Mouse (Mus musculus) gastrocnemius, postnatal 4 days (tissue): ENCODE measurements around the gene Gngt1. TPM values are rescaled to one million over a fixed set of nuclear protein-coding genes. Genes with fewer than 3 reads are reported as not detected.
A peak's percentile ranks its signal among the peaks of the same experiment; 100 is the strongest.

ENCODE experiments used
- DNase-seq, 2 experiments: peaks; one replicate each; pipeline ENCODE4 v3.0.0; 2021 to 2022; ENCODE audit warnings: low spot score in 2 of 2, mixed read lengths in 2 of 2
- long read RNA-seq, 2 experiments: library from polyadenylated mRNA; stranded (forward); transcript quantifications; one replicate each; pipeline ENCODE4 v2.0.0; 2021
- total RNA-seq, 2 experiments: library from RNA; stranded (reverse); gene quantifications; 2 replicates each; pipeline ENCODE4 v1.2.3; 2021

Gngt1 gene
- not detected for total RNA-seq
- long read RNA-seq, experiment 1: 0 reads
- long read RNA-seq, experiment 2: 0 reads

DNA sequence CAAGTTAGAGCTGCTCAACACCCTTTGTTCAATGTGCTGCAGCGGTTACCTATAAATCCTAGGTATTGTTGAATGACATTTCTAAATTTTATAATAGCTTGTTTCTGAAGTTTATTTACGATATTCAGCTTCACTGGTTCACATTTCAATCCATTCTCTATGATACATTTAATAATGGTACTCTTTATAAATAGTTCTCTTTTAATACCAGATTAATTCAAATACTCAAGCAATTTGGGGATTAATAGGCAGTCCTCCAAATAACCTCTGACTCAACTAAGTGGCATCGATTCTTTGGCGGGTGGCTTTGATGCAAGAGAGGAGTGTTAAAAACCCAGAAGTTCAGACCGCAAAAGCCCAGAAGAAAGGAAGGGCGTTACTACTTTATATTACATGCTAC is at the start of gene Gngt1:
Gene Gngt1 (plus strand): TSS at position 301 of the 400 bp plus-strand sequence.
- DNase-seq: no peak

DNA sequence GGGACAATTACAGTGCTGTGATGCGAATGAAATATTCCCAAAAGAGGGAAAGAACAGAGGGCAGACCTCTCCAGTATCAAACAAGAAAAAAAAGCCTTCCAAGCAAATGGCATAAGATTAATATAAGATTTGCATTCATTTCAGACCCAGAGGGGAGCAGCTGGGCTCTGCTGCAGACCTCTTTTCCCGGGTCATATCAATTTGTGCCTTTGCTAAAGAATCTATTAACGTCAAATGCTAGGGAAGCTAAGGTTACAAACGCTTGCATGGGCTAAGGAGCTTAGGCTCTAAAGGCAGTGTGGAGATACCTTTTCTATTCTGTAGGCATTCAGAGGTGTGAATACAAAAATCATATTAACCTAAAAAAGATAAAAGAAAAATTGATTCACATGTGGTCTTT is 38.6 kb upstream of the Gngt1 start:
- no peak for DNase-seq

DNA sequence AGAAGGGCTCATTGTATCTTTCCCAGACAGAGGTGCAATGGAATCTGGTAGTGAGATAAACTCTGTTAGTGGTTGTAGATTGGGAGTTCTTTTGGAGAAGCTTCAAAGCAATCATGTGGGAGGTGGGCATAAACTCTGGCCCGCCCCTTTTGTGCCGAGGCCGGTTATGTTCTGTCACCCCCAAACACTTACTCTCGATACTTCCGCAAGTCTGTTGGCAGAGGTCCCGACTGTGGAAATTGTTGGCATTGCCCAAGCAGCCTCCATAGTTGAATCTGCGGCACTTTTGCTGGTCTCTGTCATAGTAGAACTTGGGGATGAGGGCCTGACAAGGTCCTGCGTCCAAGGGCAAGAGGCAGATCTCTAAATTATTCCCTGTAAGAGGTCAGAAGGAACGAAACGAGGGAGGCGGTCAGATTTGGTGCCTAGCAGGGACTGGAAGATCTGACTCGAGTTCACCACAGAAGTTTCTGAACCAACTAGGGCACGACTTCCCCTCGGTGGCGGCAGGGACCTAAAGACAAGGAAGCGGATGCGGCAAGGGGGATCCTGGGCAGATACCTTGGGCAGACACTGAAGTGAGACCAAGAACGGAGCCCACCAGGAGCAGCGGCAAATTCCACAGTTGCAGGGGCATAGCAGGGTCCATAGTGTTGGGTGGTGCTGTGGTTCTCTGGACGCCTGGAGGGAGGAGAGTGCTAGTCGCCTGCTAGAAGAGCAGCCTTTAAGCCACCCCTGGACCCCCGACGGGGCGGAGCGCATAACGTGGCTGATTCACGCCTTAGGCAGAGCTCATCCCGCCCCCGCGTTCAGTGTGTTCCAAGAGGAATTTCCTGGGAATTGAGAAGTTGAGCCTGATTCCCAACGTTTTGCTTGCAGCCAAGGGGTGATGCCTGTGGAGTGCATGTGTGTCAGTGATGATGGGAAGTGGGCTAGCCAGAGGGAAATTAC is 25.6 kb upstream of the Gngt1 start:
- peak; percentile 20 to 47 for DNase-seq

DNA sequence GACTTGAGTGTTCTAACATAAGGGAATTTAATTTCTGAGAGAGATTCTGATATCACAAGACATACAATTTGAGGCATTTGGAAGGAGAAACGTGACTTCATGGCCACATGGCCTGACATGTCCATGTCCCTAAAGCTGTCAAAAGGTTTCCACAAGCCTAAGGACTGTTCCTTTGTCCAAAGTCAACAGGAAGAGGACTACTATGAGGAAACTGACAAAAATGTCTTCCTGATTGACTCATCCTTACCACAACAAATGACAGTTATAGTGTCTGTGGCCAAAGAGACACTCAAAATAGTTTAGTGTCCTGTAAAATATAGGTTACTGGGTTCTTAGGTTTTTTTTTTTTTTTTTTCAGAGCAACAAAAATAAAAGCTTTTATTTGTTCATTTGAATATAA is 19.9 kb upstream of the Gngt1 start:
- DNase-seq: no peak

DNA sequence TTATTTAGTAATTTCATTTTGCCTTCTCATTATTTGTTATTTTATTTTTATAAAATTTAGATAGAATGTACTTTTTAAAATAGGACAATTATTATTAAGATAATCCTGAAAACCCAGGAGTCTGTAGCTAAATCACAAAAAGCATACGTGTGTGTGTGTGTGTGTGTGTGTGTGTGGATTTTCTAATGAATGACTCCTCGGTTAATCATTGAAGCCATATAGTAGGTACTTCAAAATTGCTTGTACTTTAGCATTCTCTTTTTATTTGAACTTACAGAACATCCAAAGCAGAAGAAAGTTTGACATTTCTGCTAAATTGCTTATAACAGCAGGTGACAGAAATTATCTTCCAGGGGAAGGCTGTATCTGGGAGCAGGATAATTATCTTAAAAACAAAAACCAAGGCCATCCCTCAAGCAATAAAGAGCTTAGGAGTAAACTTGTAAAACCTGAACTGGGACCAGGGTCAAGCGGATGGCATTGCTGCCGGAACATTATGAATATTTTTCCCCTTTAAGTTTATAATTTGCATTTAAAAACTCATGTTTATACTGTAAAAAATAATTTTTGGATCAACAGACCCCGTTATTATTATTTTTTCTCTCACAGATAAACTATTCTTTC is 10.8 kb upstream of the Gngt1 start:
- no peak for DNase-seq

DNA sequence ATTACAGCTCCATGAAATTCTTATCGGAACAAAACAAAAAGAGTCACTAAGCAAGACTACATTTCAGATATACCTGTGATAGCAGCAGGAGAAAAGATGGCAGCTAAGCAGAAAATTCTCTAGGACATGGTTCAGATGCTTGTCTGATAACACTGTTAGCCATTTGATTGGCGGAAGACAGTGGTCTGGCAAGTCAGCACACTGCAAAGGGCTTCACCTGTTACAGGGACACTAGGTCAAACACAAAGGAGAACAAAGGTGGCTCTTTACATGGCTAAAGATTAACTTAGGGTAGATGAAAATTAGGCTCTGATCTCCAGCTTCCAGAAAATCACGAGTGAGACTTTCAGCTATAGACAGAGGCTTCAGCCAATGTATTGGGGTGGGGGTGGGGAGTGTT is 4.8 kb upstream of the Gngt1 start, which contains the start of gene Tfpi2:
Gene Tfpi2 (minus strand): TSS at position 170 of the 400 bp plus-strand sequence.
- DNase-seq: no peak

DNA sequence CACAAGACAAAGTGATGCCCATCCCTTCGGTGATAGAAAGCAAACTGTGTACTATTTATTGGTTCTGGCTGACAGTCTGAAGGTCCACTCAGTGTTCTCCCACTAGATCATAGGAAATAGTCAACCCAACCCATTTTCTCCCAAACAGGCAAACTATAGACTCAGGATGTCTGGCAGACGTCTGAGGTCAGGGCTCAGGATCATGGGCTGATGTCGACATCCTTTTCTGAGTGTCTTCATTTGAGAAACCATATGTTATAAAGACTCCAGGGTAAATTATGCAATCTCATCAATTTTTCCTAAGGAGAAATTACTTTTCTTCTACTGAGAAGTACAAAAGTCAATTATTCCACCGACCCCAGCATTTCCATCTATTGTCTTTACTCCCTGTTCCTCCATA is 4.5 kb downstream of the Gngt1 start:
- DNase-seq: no peak

DNA sequence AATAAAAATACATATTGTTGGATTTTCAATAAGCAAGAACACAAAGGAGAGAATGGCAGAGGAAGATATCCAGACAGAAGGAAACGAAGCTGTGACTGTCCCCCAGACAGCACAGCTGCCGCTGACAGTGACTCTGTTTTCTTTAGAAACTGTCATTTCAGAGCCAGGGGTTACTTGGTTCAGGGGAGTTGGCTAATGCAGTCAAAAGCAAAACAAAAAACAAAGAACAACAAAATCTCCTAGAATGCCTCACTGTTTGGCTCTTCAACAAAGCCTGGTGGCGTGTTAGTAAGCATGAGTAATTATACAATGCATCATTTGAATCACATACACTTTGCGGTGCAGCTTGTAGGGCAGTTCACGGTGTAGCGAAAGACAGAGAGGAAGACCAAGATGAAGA is 5.7 kb downstream of the Gngt1 start:
- no peak for DNase-seq

DNA sequence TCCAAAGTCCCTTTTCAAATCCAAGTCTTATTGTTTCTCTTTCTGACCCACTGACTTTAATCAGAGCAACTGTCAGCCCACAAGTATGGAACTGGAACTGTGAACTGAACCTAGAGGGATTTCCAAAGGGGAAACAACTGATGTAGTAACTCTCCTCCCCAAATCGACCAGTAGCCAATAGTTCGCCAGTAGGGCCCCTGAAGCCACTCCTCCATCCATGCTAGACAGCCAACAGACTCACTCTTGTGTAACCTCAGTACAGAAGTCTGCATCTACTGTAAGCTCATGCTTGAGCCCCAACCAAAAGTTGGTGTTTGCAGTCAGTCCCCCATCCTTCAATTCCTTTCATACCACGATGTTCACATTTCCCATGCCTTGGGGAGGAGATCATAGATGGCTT is 7.1 kb downstream of the Gngt1 start:
- DNase-seq: no peak

DNA sequence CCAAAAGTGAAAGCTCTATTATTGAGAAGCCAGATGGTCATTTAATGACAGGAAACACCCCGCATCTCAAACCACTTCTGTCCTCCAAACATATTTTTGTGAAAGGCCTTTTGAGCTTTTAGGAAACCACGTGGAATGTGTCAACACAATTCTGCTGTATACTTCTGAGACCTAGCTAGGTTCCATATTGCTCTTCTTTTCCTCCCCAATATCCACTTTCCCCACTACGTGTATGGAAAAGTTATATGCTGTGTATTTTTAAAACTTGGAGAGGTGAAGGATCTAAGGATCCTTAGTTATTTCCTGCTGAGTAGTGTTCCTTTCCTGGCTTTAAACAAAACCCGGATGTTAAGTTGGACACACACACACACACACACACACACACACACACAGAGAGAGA is 9.9 kb downstream of the Gngt1 start:
- DNase-seq: no peak

DNA sequence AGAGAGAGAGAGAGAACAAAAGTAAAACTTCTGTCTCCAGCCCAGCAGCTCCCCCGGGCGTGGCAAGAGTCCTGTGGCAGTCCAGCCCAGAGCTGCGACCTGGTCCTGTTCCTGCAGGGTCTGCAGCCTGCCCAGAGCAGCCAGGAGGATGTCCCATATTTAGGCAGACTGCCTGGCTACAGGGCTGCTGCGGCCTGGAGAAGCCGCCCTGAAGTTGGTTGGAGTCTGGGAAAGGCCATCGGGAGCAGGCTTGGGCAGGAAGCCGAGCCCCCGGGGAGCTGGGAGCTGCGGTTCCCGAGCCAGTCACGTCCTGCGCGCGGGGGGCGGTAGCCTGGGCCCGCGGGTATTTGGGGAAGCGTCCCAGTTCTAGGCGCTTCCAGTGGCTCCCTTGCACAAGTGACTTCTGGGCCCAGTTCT is 10.3 kb downstream of the Gngt1 start, which contains the start of gene Gng11:
Gene Gng11 (plus strand): TSS at position 15 of the 417 bp plus-strand sequence.
- DNase-seq: peak; percentile 71 to 79

DNA sequence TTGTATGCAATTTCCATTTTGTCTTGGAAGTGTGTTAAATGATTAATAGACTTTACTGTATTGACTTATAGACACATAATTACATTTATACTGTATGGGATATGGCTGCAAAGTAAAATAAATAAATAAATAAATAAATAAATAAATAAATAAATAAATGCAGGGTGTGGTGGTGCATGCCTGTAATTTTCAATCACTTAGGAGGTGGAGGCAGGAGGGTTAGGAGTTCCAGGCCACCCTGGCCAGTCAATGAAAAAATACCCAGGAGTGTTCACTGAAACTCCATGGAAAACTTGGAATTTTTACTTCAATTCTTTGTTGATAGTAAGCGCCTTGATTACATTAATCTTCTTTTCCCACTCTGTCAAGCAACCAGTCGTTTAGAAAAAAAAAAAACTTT is 11.2 kb downstream of the Gngt1 start:
- no peak for DNase-seq

DNA sequence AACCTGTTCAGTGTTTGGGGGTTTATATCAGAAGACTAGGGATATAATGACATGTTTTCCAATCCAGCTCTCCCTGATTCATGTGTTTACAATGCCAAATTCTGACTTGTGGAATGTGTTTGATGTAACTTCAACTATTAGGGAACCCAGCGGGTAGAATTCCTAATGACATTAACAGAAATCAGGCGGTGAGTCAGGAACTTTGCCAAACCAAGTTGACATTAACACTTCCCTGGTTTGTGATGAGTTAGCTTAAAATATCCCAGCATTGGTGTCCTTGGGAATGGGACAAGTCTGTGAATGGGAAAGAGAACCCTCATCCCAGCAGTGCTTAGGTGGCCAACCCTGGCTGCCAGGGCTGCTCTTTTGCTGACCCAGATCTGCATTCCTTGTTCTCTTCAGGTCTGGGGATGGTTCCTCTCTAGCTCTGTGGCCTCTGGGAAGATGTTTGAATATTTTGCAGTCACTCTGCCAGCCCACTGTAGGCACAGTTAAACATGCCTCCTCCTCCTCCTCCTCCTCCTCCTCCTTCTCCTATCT is 15.0 kb downstream of the Gngt1 start:
- DNase-seq: no peak

DNA sequence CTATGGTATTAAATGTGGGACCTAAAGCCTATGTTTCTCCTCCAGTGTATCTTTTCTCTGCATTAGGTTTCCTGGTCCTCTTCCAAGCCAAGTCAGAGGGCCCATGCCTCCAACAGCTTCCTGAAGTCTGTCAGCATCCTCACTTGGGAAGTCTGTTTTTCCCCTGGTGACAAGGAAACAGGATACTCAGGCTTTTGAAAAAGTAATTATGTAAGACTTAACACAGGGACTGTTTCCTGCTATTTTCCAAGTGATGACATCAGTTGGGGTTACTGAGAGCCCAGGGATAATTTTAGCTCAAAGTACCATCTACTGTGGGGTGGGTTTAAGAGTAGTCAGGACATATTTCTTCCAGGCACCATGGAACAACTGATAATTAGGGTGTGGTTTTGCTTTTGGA is 16.0 kb downstream of the Gngt1 start:
- no peak for DNase-seq

DNA sequence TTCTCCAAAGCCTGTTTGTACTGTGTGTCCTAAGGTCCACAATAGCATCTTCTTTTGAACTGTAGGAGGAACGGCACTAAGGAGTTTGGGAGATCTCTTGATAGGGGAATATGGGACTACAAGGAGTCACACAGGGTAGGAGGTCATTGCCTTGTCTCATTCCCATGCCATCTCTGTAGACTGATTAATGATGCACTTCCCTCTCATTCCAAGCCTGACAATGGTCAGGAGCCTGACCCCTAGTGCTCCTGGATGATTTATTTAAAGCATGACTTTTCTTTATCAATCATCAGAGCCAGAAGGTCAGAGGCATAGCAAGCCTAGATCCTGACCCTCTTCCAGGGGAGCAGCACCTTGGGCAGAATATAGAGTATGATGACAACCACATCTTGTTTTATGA is 29.1 kb downstream of the Gngt1 start:
- DNase-seq: no peak

DNA sequence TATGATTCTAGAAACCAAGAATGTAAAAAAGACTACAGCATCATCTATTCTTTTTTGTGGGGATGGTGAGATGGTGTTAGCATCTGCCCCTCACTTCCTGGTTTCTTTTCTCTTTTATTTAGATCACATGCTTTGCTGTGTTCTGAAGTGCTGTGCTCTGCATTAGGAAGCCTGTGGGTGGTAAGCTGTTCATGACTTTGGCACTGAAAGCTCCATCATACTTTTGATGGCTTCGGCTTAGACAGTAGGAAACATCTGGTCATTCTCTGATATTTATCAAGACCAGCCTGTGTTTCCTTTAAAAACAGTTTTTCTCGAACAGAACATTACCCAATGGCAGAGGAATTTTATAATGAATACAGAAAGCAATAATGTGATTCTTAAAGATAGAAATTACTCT is 32.8 kb downstream of the Gngt1 start:
- no peak for DNase-seq

DNA sequence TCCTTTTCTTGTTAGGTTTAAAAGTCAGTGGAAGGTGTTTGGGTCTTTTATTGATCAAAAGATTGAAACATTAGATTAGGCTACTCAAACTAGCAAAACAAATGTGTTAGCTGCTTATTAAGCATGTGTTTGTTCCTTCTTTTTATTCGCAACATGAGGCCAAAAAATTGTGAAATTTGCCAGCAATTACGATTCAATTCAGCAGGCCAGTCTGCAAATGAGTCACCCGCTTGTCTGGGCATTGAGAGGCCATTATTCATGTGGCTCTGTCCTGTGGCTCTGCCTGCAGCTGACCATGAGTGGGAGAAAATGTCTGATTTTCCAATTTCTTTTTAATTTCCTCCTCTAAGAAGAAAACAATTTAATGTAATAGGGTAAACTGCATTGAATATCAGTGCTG is 37.4 kb downstream of the Gngt1 start:
- no peak for DNase-seq

DNA sequence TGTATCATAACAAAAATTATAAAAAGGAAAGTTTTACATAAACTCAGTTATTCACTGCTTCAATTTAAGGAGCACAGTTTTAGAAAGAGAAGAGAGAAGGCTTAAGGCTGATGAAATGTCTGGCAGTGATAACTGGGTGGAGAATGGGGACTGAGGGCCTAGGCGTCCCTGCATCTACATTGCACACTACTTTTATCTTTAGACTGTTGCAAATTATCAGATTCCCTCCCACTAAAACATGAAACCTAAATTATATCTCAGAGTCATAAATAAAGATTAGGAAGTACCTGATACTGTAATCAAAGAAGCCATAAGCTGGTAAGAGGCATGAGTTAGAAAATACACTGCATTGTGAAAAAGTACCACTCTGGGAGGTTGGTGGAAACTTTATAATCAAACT is 48.2 kb downstream of the Gngt1 start:
- no peak for DNase-seq
